Mouse (Mus musculus) MEL (cell line): ENCODE data around the gene Gorasp1. TPM values are rescaled to one million over a fixed set of nuclear protein-coding genes. Genes with fewer than 3 reads are reported as not detected.

ENCODE experiments used
- DNase-seq: peaks from one replicate; pipeline ENCODE4 v3.0.0; 2011; ENCODE audit warnings: low read depth, low spot score
- H3K27ac ChIP-seq: 2 replicates; pipeline ENCODE4 v1.5.1; 2012; ENCODE audit warnings: low read depth, mild to moderate bottlenecking, control low read depth, low read length, moderate library complexity; ENCODE audit not compliant: control insufficient read depth
- H3K27me3 ChIP-seq, 2 experiments: fragments of 150-350 bp in 1 of 2; sonication (generic) in 1 of 2; 2 replicates each; pipeline ENCODE4 v1.6.1; 2012; ENCODE audit warnings: low read length in 2 of 2, mild to moderate bottlenecking in 2 of 2, improper control_type of control experiment in 1 of 2, moderate library complexity in 1 of 2; ENCODE audit not compliant: insufficient read depth in 2 of 2, control insufficient read depth in 1 of 2
- H3K36me3 ChIP-seq, 2 experiments: 2 replicates each; pipeline ENCODE4 v1.6.1; 2012 to 2014; ENCODE audit warnings: low read length in 2 of 2, improper control_type of control experiment in 1 of 2, inconsistent platforms in 1 of 2, mild to moderate bottlenecking in 1 of 2; ENCODE audit not compliant: insufficient read depth in 2 of 2, control insufficient read depth in 1 of 2
- H3K4me1 ChIP-seq, 2 experiments: fragments of 150-350 bp in 1 of 2; sonication (generic) in 1 of 2; 2 replicates each; pipeline ENCODE4 v1.6.1; 2012; ENCODE audit warnings: low read length in 2 of 2, improper control_type of control experiment in 1 of 2, mild to moderate bottlenecking in 1 of 2; ENCODE audit not compliant: insufficient read depth in 2 of 2, control insufficient read depth in 1 of 2
- H3K4me3 ChIP-seq, 2 experiments: fragments of 150-350 bp in 1 of 2; sonication (generic) in 1 of 2; 2 replicates each; pipeline ENCODE4 v1.5.1; 2012; ENCODE audit warnings: low read depth in 2 of 2, low read length in 2 of 2, mild to moderate bottlenecking in 2 of 2, moderate library complexity in 2 of 2, control low read depth in 1 of 2, improper control_type of control experiment in 1 of 2; ENCODE audit not compliant: control insufficient read depth in 1 of 2, insufficient read depth in 1 of 2
- H3K79me2 ChIP-seq: 2 replicates; pipeline ENCODE4 v1.6.1; 2012; ENCODE audit warnings: mild to moderate bottlenecking, low read length, moderate library complexity; ENCODE audit not compliant: control insufficient read depth, poor library complexity, insufficient read depth
- H3K9ac ChIP-seq: 2 replicates; pipeline ENCODE4 v1.6.1; 2012; ENCODE audit warnings: low read depth, mild to moderate bottlenecking, control low read depth, low read length, moderate library complexity; ENCODE audit not compliant: control insufficient read depth, poor library complexity, severe bottlenecking
- H3K9me3 ChIP-seq: fragments of 150-350 bp; sonication (generic); replicated peaks from 2 replicates; pipeline ENCODE4 v1.6.1; 2012; ENCODE audit warnings: mild to moderate bottlenecking, low read length, improper control_type of control experiment, moderate library complexity; ENCODE audit not compliant: insufficient read depth
- BHLHE40 ChIP-seq: IDR thresholded peaks from 2 replicates; pipeline ENCODE4 v1.6.1; 2012; ENCODE audit warnings: low read depth, mild to moderate bottlenecking, inconsistent platforms, low read length, improper control_type of control experiment, borderline replicate concordance
- ELF1 ChIP-seq: IDR thresholded peaks from 2 replicates; pipeline ENCODE4 v1.6.1; 2014; ENCODE audit warnings: low read depth, mild to moderate bottlenecking, inconsistent platforms, low read length, improper control_type of control experiment, moderate library complexity
- EP300 ChIP-seq, 2 experiments: IDR thresholded peaks; 2 replicates each; pipeline ENCODE4 v1.6.1; 2011; ENCODE audit warnings: improper control_type of control experiment in 2 of 2, low read length in 2 of 2, low read depth in 1 of 2, mild to moderate bottlenecking in 1 of 2
- MAZ ChIP-seq: IDR thresholded peaks from 2 replicates; pipeline ENCODE4 v1.6.1; 2012; ENCODE audit warnings: low read depth, mild to moderate bottlenecking, inconsistent platforms, low read length, improper control_type of control experiment
- MXI1 ChIP-seq: IDR thresholded peaks from 2 replicates; pipeline ENCODE4 v1.6.1; 2011; ENCODE audit warnings: mild to moderate bottlenecking, low read depth, low read length, improper control_type of control experiment
- NELFE ChIP-seq: IDR thresholded peaks from 2 replicates; pipeline ENCODE4 v1.6.1; 2011; ENCODE audit warnings: low read depth, low read length, improper control_type of control experiment
- NRF1 ChIP-seq: IDR thresholded peaks from 2 replicates; pipeline ENCODE4 v1.6.1; 2014; ENCODE audit warnings: low read depth, mild to moderate bottlenecking, inconsistent platforms, low read length, improper control_type of control experiment, moderate library complexity; ENCODE audit not compliant: poor library complexity, insufficient read depth, severe bottlenecking
- POLR2A ChIP-seq, 2 experiments: IDR thresholded peaks; 2 replicates each; pipeline ENCODE4 v1.6.1; 2011 to 2012; ENCODE audit warnings: low read length in 2 of 2, mild to moderate bottlenecking in 2 of 2, control low read depth in 1 of 2, improper control_type of control experiment in 1 of 2, low read depth in 1 of 2, moderate library complexity in 1 of 2; ENCODE audit not compliant: control insufficient read depth in 1 of 2, insufficient read depth in 1 of 2, poor library complexity in 1 of 2
- POLR2AphosphoS5 ChIP-seq: IDR thresholded peaks from 2 replicates; pipeline ENCODE4 v1.6.1; 2012; ENCODE audit warnings: low read depth, borderline replicate concordance, mild to moderate bottlenecking, inconsistent platforms, low read length, moderate library complexity, mixed read lengths
- SIN3A ChIP-seq: IDR thresholded peaks from 2 replicates; pipeline ENCODE4 v1.6.1; 2012; ENCODE audit warnings: low read length, improper control_type of control experiment, inconsistent platforms
- ZNF384 ChIP-seq: IDR thresholded peaks from 2 replicates; pipeline ENCODE4 v1.6.1; 2012; ENCODE audit warnings: low read depth, mild to moderate bottlenecking, inconsistent platforms, low read length, improper control_type of control experiment
- polyA plus RNA-seq, 2 experiments: library from polyadenylated mRNA; stranded (reverse) in 1 of 2; unstranded in 1 of 2; fragments of >175 nt in 1 of 2; fragments of >200 nt in 1 of 2; gene quantifications; 2 replicates each; pipeline versions ENCODE4 v1.2.1 to v1.2.4; 2012; ENCODE audit warnings: low replicate concordance in 2 of 2, low read depth in 1 of 2; ENCODE audit not compliant: insufficient read length in 2 of 2, insufficient read depth in 1 of 2, missing spikeins in 1 of 2
- total RNA-seq: library from RNA; depleted of rRNA; stranded (reverse); fragments of 300-350 nt; gene quantifications from 2 replicates; pipeline ENCODE4 v1.2.3, GENCODE M21; 2012

Gene Gorasp1
- total and polyA plus RNA-seq, 3 experiments, result 18.3 to 21.9 TPM; not detected in 1

DNA sequence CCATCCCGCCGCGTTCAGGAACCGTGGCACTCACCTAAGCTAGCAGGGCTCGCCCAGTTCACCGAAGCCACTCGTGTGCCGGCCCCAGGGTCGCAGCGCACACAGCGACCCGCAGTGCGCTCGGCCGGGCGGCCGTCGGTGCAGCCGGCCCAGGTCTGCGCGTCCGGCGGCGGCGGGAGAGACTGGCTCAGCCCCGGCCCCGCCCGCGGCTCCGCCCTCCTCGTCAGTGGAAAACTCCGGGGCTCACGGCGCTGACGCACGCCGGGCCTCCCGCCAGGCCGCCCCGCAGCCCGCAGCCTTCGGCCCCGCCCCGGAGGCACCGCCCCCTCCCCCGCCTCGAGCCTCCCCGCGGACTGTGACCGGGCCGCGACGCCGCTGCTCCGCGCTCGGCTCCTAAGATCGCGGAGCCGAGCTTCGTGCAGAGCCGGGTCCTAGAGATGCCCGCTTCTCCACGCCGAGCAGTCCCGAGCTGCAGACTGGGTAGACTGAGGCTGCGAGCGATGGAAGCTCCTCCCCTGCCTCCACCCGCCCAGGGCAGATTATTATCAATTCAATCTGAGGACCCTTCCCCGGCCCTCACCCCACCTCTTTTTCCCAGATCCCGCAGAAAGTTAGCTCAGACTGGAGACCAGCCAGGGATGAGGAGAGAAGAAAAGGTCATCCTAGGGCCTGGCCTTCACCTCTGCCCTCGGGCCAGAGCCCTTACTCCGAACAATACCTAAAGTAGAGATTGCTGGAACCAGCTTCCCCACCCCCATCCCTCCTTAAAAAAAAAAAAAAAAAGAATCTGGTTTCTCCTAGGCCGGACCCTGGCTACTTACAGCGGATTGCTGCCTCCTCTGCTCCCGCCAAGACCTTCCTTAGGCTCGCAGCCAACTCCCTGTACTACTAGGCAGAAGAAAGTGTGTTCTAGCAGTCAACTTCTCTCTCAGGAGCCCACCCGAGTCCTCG, 46.5 kb upstream of the Gorasp1 start:
- H3K27ac ChIP-seq, result no peak overlapping the region
- H3K9me3 ChIP-seq, result no peaks in the 10 kb centered on the region
- H3K4me3 ChIP-seq, result peak overlapping the region; percentile 80 to 81
- peaks cover 4 to 13% of the 10 kb centered on the region in 2 experiments; a peak in 3 of 4 replicates for H3K4me1 ChIP-seq
- H3K36me3 ChIP-seq, result peaks cover 0 to 6% of the 10 kb centered on the region in 2 experiments; a peak in 2 of 4 replicates
- peak overlapping the region; percentile 87 for H3K9ac ChIP-seq
- H3K27me3 ChIP-seq, result no peaks in the 10 kb centered on the region
- peaks cover 7% of the 10 kb centered on the region for H3K79me2 ChIP-seq
- no peak for TF ChIP-seq ELF1
- peak; percentile 55 to 90; a peak in 3 of 4 replicates for TF ChIP-seq POLR2A (IDR thresholded peaks at IDR 0.05; ENCODE audit: control insufficient read depth in 1 of 2, insufficient read depth in 1 of 2, low read depth in 1 of 2, low read length in 2 of 2, poor library complexity in 1 of 2)
- TF ChIP-seq ZNF384, result peak; percentile 69
- peak; percentile 63 for TF ChIP-seq NELFE
- TF ChIP-seq SIN3A, result peak; percentile 26; the same call in 1 of the 2 replicates
- TF ChIP-seq EP300 (IDR thresholded peaks at IDR 0.05; ENCODE audit: low read depth in 1 of 2, low read length in 2 of 2), result no peak
- TF ChIP-seq MAZ, result peak; percentile 74; the same call in 1 of the 2 replicates
- 0 out of 2 replicates have a peak, but pooled peaks have one; percentile 19 for TF ChIP-seq NRF1
- TF ChIP-seq MXI1, result peak; percentile 22; the same call in 1 of the 2 replicates
- TF ChIP-seq, all 39 proteins: peak for 7
- peak; percentile 80 for DNase-seq

DNA sequence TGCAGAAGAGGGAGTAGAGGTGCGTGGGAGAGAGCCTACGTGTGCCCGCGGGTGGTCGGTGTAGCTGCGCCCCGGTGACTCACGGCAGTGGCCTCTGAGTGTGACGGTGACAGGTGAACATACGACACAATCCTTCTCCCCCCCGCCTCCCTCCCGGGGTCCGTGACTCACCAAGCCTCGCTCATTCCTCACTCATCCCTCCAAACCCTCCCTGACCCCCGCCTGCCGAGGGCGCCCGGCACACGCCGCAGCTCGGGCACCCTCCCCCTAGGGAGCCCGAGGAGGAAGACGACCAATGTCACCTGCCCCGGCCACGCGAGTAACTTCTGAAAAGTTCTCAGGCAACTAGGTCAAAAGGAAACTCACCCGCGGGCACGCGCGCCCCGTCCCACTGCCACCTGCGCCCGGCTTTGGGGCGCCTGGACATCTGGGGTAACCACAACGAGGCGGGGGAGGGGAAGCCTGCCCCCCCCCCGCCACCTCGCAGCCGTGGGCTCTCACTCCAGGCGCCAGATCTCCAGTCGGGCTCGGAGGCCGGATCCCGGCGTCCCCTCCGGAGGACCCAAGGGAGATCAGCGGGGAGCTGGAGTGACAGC, 45.7 kb upstream of the Gorasp1 start:
- DNase-seq, result peak; percentile 51
- Histone ChIP-seq H3K9ac (peak overlapping the region; percentile 87), H3K27ac (peak overlapping the region; percentile 87), H3K4me3 (peak overlapping the region; percentile 80 to 81), H3K79me2 (peaks cover 7% of the 10 kb centered on the region), H3K4me1 (peaks cover 4 to 13% of the 10 kb centered on the region in 2 experiments; a peak in 3 of 4 replicates), H3K9me3 (no peaks in the 10 kb centered on the region), H3K36me3 (peaks cover 0 to 6% of the 10 kb centered on the region in 2 experiments; a peak in 2 of 4 replicates), H3K27me3 (no peaks in the 10 kb centered on the region)
- TF ChIP-seq POLR2AphosphoS5, result no peak
- TF ChIP-seq BHLHE40, result no peak
- TF ChIP-seq MXI1, result 0 out of 2 replicates have a peak, but pooled peaks have one; percentile 32
